Mouse (Mus musculus): Measurements from ENCODE around the gene Fam219a. TPM values are rescaled to one million over a fixed set of nuclear protein-coding genes. Genes with fewer than 3 reads are reported as not detected.

Gene Fam219a
- polyA plus RNA-seq, 1 experiment from 2014 or later: 8.5 TPM

GRCm38 (mm10) chr4:41532420-41532819 is 36.9 kb downstream of the Fam219a start:
- H3K4me1 ChIP-seq (ENCODE audit: control insufficient read depth, insufficient read depth, low read length): peaks cover 24% of the 10 kb centered on the region
- no peaks in the 10 kb centered on the region for H3K27me3 ChIP-seq (ENCODE audit: control insufficient read depth, insufficient read depth, low read length)
- ATAC-seq (ENCODE audit: low FRiP score): no peak
- DNase-seq (ENCODE audit: low spot score, missing footprints): no peak
- H3K9me3 ChIP-seq (ENCODE audit: control insufficient read depth, low read length): no peaks in the 10 kb centered on the region
- WGBS: 29% methylated on average over 6 of the region's 6 CpGs
- H3K36me3 ChIP-seq (ENCODE audit: control insufficient read depth, insufficient read depth, low read length): no peaks in the 10 kb centered on the region
- no peak overlapping the region for H3K4me2 ChIP-seq
- no peak overlapping the region for H3K9ac ChIP-seq (ENCODE audit: low read length)
- H3K4me3 ChIP-seq (ENCODE audit: low read depth, low read length): no peak overlapping the region
- H3K27ac ChIP-seq (ENCODE audit: low read depth, low read length): no peak overlapping the region

- 12% methylated on average over 8 of the region's 8 CpGs for WGBS
- Histone ChIP-seq H3K9me3 (ENCODE audit: control insufficient read depth, low read length) (no peaks in the 10 kb centered on the region), H3K27ac (ENCODE audit: low read depth, low read length) (peak overlapping the region; percentile 72; the same call in 1 of the 2 replicates), H3K4me1 (ENCODE audit: control insufficient read depth, insufficient read depth, low read length) (peaks cover 36% of the 10 kb centered on the region), H3K4me3 (ENCODE audit: low read depth, low read length) (no peak overlapping the region), H3K9ac (ENCODE audit: low read length) (no peak overlapping the region), H3K36me3 (ENCODE audit: control insufficient read depth, insufficient read depth, low read length) (no peaks in the 10 kb centered on the region), H3K27me3 (ENCODE audit: control insufficient read depth, insufficient read depth, low read length) (no peaks in the 10 kb centered on the region), H3K4me2 (no peak overlapping the region)
- peak; percentile 93 for DNase-seq (ENCODE audit: low spot score, missing footprints)
- peak; percentile 66 for ATAC-seq (ENCODE audit: low FRiP score)
Measured at GRCm38 (mm10) chr4:41527996-41528395, 41.3 kb downstream of the Fam219a start.

- DNase-seq (ENCODE audit: low spot score, missing footprints) (peak; percentile 94), ATAC-seq (ENCODE audit: low FRiP score) (peak; percentile 41)
- no peaks in the 10 kb centered on the region for H3K36me3 ChIP-seq (ENCODE audit: control insufficient read depth, insufficient read depth, low read length)
- H3K9me3 ChIP-seq (ENCODE audit: control insufficient read depth, low read length): no peaks in the 10 kb centered on the region
- H3K9ac ChIP-seq (ENCODE audit: low read length): peak overlapping the region; percentile 17; the same call in 1 of the 2 replicates
- WGBS: 17% methylated on average over 13 of the region's 13 CpGs
- no peak overlapping the region for H3K4me3 ChIP-seq (ENCODE audit: low read depth, low read length)
- peaks cover 36% of the 10 kb centered on the region for H3K4me1 ChIP-seq (ENCODE audit: control insufficient read depth, insufficient read depth, low read length)
- peak overlapping the region; percentile 72 for H3K27ac ChIP-seq (ENCODE audit: low read depth, low read length)
- no peaks in the 10 kb centered on the region for H3K27me3 ChIP-seq (ENCODE audit: control insufficient read depth, insufficient read depth, low read length)
- peak overlapping the region; percentile 23 for H3K4me2 ChIP-seq
Measured at GRCm38 (mm10) chr4:41527076-41527475, 42.3 kb downstream of the Fam219a start.

GRCm38 (mm10) chr4:41526553-41526952 is 42.8 kb downstream of the Fam219a start:
- H3K4me1 ChIP-seq (ENCODE audit: control insufficient read depth, insufficient read depth, low read length): peaks cover 36% of the 10 kb centered on the region
- H3K9ac ChIP-seq (ENCODE audit: low read length): peak overlapping the region; percentile 17
- no peaks in the 10 kb centered on the region for H3K9me3 ChIP-seq (ENCODE audit: control insufficient read depth, low read length)
- no peaks in the 10 kb centered on the region for H3K36me3 ChIP-seq (ENCODE audit: control insufficient read depth, insufficient read depth, low read length)
- DNase-seq (ENCODE audit: low spot score, missing footprints) (no peak), ATAC-seq (ENCODE audit: low FRiP score) (peak; percentile 20; the same call in 1 of the 2 replicates)
- peak overlapping the region; percentile 72 for H3K27ac ChIP-seq (ENCODE audit: low read depth, low read length)
- WGBS: 22% methylated on average over 7 of the region's 7 CpGs
- peak overlapping the region; percentile 23 for H3K4me2 ChIP-seq
- no peak overlapping the region for H3K4me3 ChIP-seq (ENCODE audit: low read depth, low read length)
- H3K27me3 ChIP-seq (ENCODE audit: control insufficient read depth, insufficient read depth, low read length): no peaks in the 10 kb centered on the region

- Histone ChIP-seq H3K27me3 (ENCODE audit: control insufficient read depth, insufficient read depth, low read length) (no peaks in the 10 kb centered on the region), H3K27ac (ENCODE audit: low read depth, low read length) (no peak overlapping the region), H3K4me1 (ENCODE audit: control insufficient read depth, insufficient read depth, low read length) (peaks cover 30% of the 10 kb centered on the region), H3K9ac (ENCODE audit: low read length) (no peak overlapping the region), H3K9me3 (ENCODE audit: control insufficient read depth, low read length) (no peaks in the 10 kb centered on the region), H3K4me3 (ENCODE audit: low read depth, low read length) (no peak overlapping the region), H3K4me2 (no peak overlapping the region), H3K36me3 (ENCODE audit: control insufficient read depth, insufficient read depth, low read length) (no peaks in the 10 kb centered on the region)
- DNase-seq (ENCODE audit: low spot score, missing footprints): no peak
- WGBS: 81% methylated on average over 9 of the region's 9 CpGs
- no peak for ATAC-seq (ENCODE audit: low FRiP score)
Measured at GRCm38 (mm10) chr4:41524829-41525228, 44.5 kb downstream of the Fam219a start.

- no peak for DNase-seq (ENCODE audit: low spot score, missing footprints)
- Histone ChIP-seq H3K9ac (ENCODE audit: low read length) (no peak overlapping the region), H3K36me3 (ENCODE audit: control insufficient read depth, insufficient read depth, low read length) (no peaks in the 10 kb centered on the region), H3K4me2 (no peak overlapping the region), H3K4me3 (ENCODE audit: low read depth, low read length) (no peak overlapping the region), H3K27ac (ENCODE audit: low read depth, low read length) (no peak overlapping the region), H3K4me1 (ENCODE audit: control insufficient read depth, insufficient read depth, low read length) (peaks cover 26% of the 10 kb centered on the region), H3K9me3 (ENCODE audit: control insufficient read depth, low read length) (no peaks in the 10 kb centered on the region), H3K27me3 (ENCODE audit: control insufficient read depth, insufficient read depth, low read length) (no peaks in the 10 kb centered on the region)
- no peak for ATAC-seq (ENCODE audit: low FRiP score)
- 77% methylated on average over 7 of the region's 7 CpGs for WGBS
Measured at GRCm38 (mm10) chr4:41523839-41524238, 45.5 kb downstream of the Fam219a start.

- Histone ChIP-seq H3K4me2 (no peak overlapping the region), H3K36me3 (ENCODE audit: control insufficient read depth, insufficient read depth, low read length) (no peaks in the 10 kb centered on the region), H3K9me3 (ENCODE audit: control insufficient read depth, low read length) (no peaks in the 10 kb centered on the region), H3K9ac (ENCODE audit: low read length) (no peak overlapping the region), H3K27ac (ENCODE audit: low read depth, low read length) (no peak overlapping the region), H3K4me1 (ENCODE audit: control insufficient read depth, insufficient read depth, low read length) (peaks cover 16% of the 10 kb centered on the region), H3K27me3 (ENCODE audit: control insufficient read depth, insufficient read depth, low read length) (no peaks in the 10 kb centered on the region), H3K4me3 (ENCODE audit: low read depth, low read length) (no peak overlapping the region)
- peak; percentile 90 for DNase-seq (ENCODE audit: low spot score, missing footprints)
- ATAC-seq (ENCODE audit: low FRiP score): no peak
- 53% methylated on average over 5 of the region's 5 CpGs for WGBS
Measured at GRCm38 (mm10) chr4:41522788-41523187, 46.5 kb downstream of the Fam219a start.

- ATAC-seq (ENCODE audit: low FRiP score): no peak
- Histone ChIP-seq H3K4me3 (ENCODE audit: low read depth, low read length) (no peak overlapping the region), H3K27me3 (ENCODE audit: control insufficient read depth, insufficient read depth, low read length) (no peaks in the 10 kb centered on the region), H3K9me3 (ENCODE audit: control insufficient read depth, low read length) (no peaks in the 10 kb centered on the region), H3K4me1 (ENCODE audit: control insufficient read depth, insufficient read depth, low read length) (peaks cover 9% of the 10 kb centered on the region), H3K4me2 (no peak overlapping the region), H3K9ac (ENCODE audit: low read length) (no peak overlapping the region), H3K36me3 (ENCODE audit: control insufficient read depth, insufficient read depth, low read length) (no peaks in the 10 kb centered on the region), H3K27ac (ENCODE audit: low read depth, low read length) (no peak overlapping the region)
- no peak for DNase-seq (ENCODE audit: low spot score, missing footprints)
- WGBS: 84% methylated on average over 6 of the region's 6 CpGs
Measured at GRCm38 (mm10) chr4:41522136-41522535, 47.2 kb downstream of the Fam219a start.

GRCm38 (mm10) chr4:41520641-41521040 is 48.7 kb downstream of the Fam219a start:
- WGBS: 49% methylated on average over 14 of the region's 14 CpGs

More at GRCm38 (mm10) chr4:41520641-41521040, 48.7 kb downstream of the Fam219a start:
- ATAC-seq (ENCODE audit: low FRiP score) (no peak), DNase-seq (ENCODE audit: low spot score, missing footprints) (no peak)
- H3K36me3 ChIP-seq (ENCODE audit: control insufficient read depth, insufficient read depth, low read length): no peaks in the 10 kb centered on the region
- H3K27me3 ChIP-seq (ENCODE audit: control insufficient read depth, insufficient read depth, low read length): no peaks in the 10 kb centered on the region
- H3K9ac ChIP-seq (ENCODE audit: low read length): no peak overlapping the region
- H3K27ac ChIP-seq (ENCODE audit: low read depth, low read length): no peak overlapping the region
- no peak overlapping the region for H3K4me3 ChIP-seq (ENCODE audit: low read depth, low read length)
- no peaks in the 10 kb centered on the region for H3K4me1 ChIP-seq (ENCODE audit: control insufficient read depth, insufficient read depth, low read length)
- no peaks in the 10 kb centered on the region for H3K9me3 ChIP-seq (ENCODE audit: control insufficient read depth, low read length)
- no peak overlapping the region for H3K4me2 ChIP-seq
